Mouse (Mus musculus) erythroblast, embryonic 14.5 days (primary cell): ENCODE measurements around the gene Slamf9. TPM values are rescaled to one million over a fixed set of nuclear protein-coding genes. Genes with fewer than 3 reads are reported as not detected.
A peak's percentile ranks its signal among the peaks of the same experiment; 100 is the strongest.

ENCODE experiments used
- H3K27me3 ChIP-seq: 2 replicates; pipeline ENCODE4 v1.6.1; 2012; ENCODE audit warnings: inconsistent platforms; ENCODE audit not compliant: control insufficient read depth
- H3K36me3 ChIP-seq: 2 replicates; pipeline ENCODE4 v1.6.1; 2012; ENCODE audit warnings: mild to moderate bottlenecking, inconsistent platforms; ENCODE audit not compliant: control insufficient read depth
- H3K4me1 ChIP-seq: 2 replicates; pipeline ENCODE4 v1.6.1; 2012; ENCODE audit warnings: inconsistent platforms; ENCODE audit not compliant: control insufficient read depth
- H3K4me3 ChIP-seq: replicated peaks from 2 replicates; pipeline ENCODE3; 2012; ENCODE audit warnings: moderate library complexity, mild to moderate bottlenecking, inconsistent platforms
- H3K9me3 ChIP-seq: 2 replicates; pipeline ENCODE4 v1.6.1; 2012; ENCODE audit warnings: low read length, inconsistent platforms, mixed read lengths; ENCODE audit not compliant: control insufficient read depth
- GATA1 ChIP-seq: IDR thresholded peaks from 2 replicates; pipeline ENCODE4 v1.6.1; 2012; ENCODE audit warnings: low read length, inconsistent platforms, mixed read lengths
- TAL1 ChIP-seq: IDR thresholded peaks from 3 replicates; pipeline ENCODE4 v1.6.1; 2012; ENCODE audit warnings: low read length, inconsistent platforms, mixed read lengths
- polyA plus RNA-seq: library from polyadenylated mRNA; stranded (reverse); fragments of >175 nt; gene quantifications from 2 replicates; pipeline ENCODE4 v1.2.3, GENCODE M21; 2012

Gene Slamf9
- polyA plus RNA-seq, 1 experiment: not detected

- no peaks in the 10 kb centered on the region for H3K9me3 ChIP-seq
- peaks cover 24% of the 10 kb centered on the region for H3K27me3 ChIP-seq
- H3K36me3 ChIP-seq: peaks cover 11% of the 10 kb centered on the region; the same call in 1 of the 2 replicates
- TF ChIP-seq GATA1 (no peak), TAL1 (no peak)
- no peak overlapping the region for H3K4me3 ChIP-seq
- peaks cover 37% of the 10 kb centered on the region for H3K4me1 ChIP-seq
Measured at GRCm38 (mm10) chr1:172504756-172505155, 29.6 kb downstream of the Slamf9 start.

GRCm38 (mm10) chr1:172507001-172507400 is 31.8 kb downstream of the Slamf9 start:
- Histone ChIP-seq H3K4me1 (peaks cover 19% of the 10 kb centered on the region), H3K27me3 (peaks cover 1% of the 10 kb centered on the region), H3K4me3 (no peak overlapping the region), H3K36me3 (peaks cover 11% of the 10 kb centered on the region; the same call in 1 of the 2 replicates), H3K9me3 (no peaks in the 10 kb centered on the region)
- TF ChIP-seq TAL1: no peak
- TF ChIP-seq GATA1: no peak

GRCm38 (mm10) chr1:172507701-172508100 is 32.5 kb downstream of the Slamf9 start:
- H3K9me3 ChIP-seq: no peaks in the 10 kb centered on the region
- H3K4me3 ChIP-seq: no peak overlapping the region
- peaks cover 11% of the 10 kb centered on the region; the same call in 1 of the 2 replicates for H3K36me3 ChIP-seq
- H3K4me1 ChIP-seq: peaks cover 14% of the 10 kb centered on the region
- H3K27me3 ChIP-seq: no peaks in the 10 kb centered on the region
- TF ChIP-seq GATA1 (no peak), TAL1 (no peak)

- H3K4me1 ChIP-seq: peaks cover 13% of the 10 kb centered on the region
- peaks cover 11% of the 10 kb centered on the region; the same call in 1 of the 2 replicates for H3K36me3 ChIP-seq
- no peaks in the 10 kb centered on the region for H3K9me3 ChIP-seq
Measured at GRCm38 (mm10) chr1:172508172-172508571, 33.0 kb downstream of the Slamf9 start.

GRCm38 (mm10) chr1:172509235-172509634 is 34.1 kb downstream of the Slamf9 start:
- no peak overlapping the region for H3K4me3 ChIP-seq
- peaks cover 13% of the 10 kb centered on the region for H3K4me1 ChIP-seq
- H3K9me3 ChIP-seq: no peaks in the 10 kb centered on the region
- peaks cover 5% of the 10 kb centered on the region for H3K27me3 ChIP-seq
- no peak for TF ChIP-seq GATA1
- TF ChIP-seq TAL1: no peak
- peaks cover 11% of the 10 kb centered on the region; the same call in 1 of the 2 replicates for H3K36me3 ChIP-seq

More at GRCm38 (mm10) chr1:172508172-172508571, 33.0 kb downstream of the Slamf9 start:
- Histone ChIP-seq H3K27me3 (0 out of 2 replicates have a peak, but pooled peaks cover 2% of the 10 kb centered on the region), H3K4me3 (no peak overlapping the region)
- no peak for TF ChIP-seq TAL1
- no peak for TF ChIP-seq GATA1

GRCm38 (mm10) chr1:172509983-172510382 is 34.8 kb downstream of the Slamf9 start:
- peaks cover 13% of the 10 kb centered on the region for H3K4me1 ChIP-seq
- H3K27me3 ChIP-seq: peaks cover 5% of the 10 kb centered on the region

GRCm38 (mm10) chr1:172510421-172510972 is 35.3 kb downstream of the Slamf9 start:
- Histone ChIP-seq H3K4me1 (peaks cover 13% of the 10 kb centered on the region), H3K9me3 (no peaks in the 10 kb centered on the region), H3K36me3 (peaks cover 6% of the 10 kb centered on the region; the same call in 1 of the 2 replicates), H3K4me3 (no peak overlapping the region), H3K27me3 (peaks cover 5% of the 10 kb centered on the region)
- TF ChIP-seq GATA1: no peak
- no peak for TF ChIP-seq TAL1

More at GRCm38 (mm10) chr1:172509983-172510382, 34.8 kb downstream of the Slamf9 start:
- no peak for TF ChIP-seq TAL1
- TF ChIP-seq GATA1: no peak
- H3K9me3 ChIP-seq: no peaks in the 10 kb centered on the region
- H3K36me3 ChIP-seq: peaks cover 11% of the 10 kb centered on the region; the same call in 1 of the 2 replicates
- H3K4me3 ChIP-seq: no peak overlapping the region

- Histone ChIP-seq H3K4me1 (peaks cover 11% of the 10 kb centered on the region), H3K4me3 (peak overlapping the region; percentile 12), H3K27me3 (peaks cover 5% of the 10 kb centered on the region), H3K36me3 (no peaks in the 10 kb centered on the region; the same call in 1 of the 2 replicates), H3K9me3 (peaks cover 4% of the 10 kb centered on the region; the same call in 1 of the 2 replicates)
- TF ChIP-seq TAL1 (no peak), GATA1 (no peak)
Measured at GRCm38 (mm10) chr1:172512962-172513361, 37.8 kb downstream of the Slamf9 start.

- peaks cover 5% of the 10 kb centered on the region for H3K27me3 ChIP-seq
- no peak overlapping the region for H3K4me3 ChIP-seq
- H3K36me3 ChIP-seq: no peaks in the 10 kb centered on the region; the same call in 1 of the 2 replicates
- TF ChIP-seq TAL1 (no peak), GATA1 (no peak)
- H3K4me1 ChIP-seq: peaks cover 8% of the 10 kb centered on the region; the same call in 1 of the 2 replicates
- H3K9me3 ChIP-seq: peaks cover 4% of the 10 kb centered on the region; the same call in 1 of the 2 replicates
Measured at GRCm38 (mm10) chr1:172513525-172514212, 38.5 kb downstream of the Slamf9 start.
